Mouse (Mus musculus) E14TG2a.4 (cell line): ENCODE measurements at regions not wholly inside any gene's neighbourhood (a gene's known extent, or its start where the extent isn't known, plus 50 kb on each side); places are given as distances from the start of the nearest gene placed in this dataset.

ENCODE experiments used
- H3K27me3 ChIP-seq: 2 replicates; pipeline ENCODE4 v1.6.1; 2014; ENCODE audit warnings: low read length, control low read depth; ENCODE audit not compliant: insufficient read depth
- H3K36me3 ChIP-seq: 2 replicates; pipeline ENCODE4 v1.6.1; 2014; ENCODE audit warnings: low read length, control low read depth; ENCODE audit not compliant: insufficient read depth
- H3K4me1 ChIP-seq: replicated peaks from 2 replicates; pipeline ENCODE4 v1.6.1; 2014; ENCODE audit warnings: low read depth, low read length, control low read depth
- H3K4me3 ChIP-seq: replicated peaks from 2 replicates; pipeline ENCODE4 v1.5.1; 2014; ENCODE audit warnings: mild to moderate bottlenecking, low read length
- H3K9me3 ChIP-seq: 2 replicates; pipeline ENCODE4 v1.6.1; 2014; ENCODE audit warnings: low read length, control low read depth
- CTCF ChIP-seq: conservative IDR thresholded peaks from 2 replicates; pipeline ENCODE4 v1.5.1; 2014; ENCODE audit warnings: low read length
- NANOG ChIP-seq: IDR thresholded peaks from 2 replicates; pipeline ENCODE4 v1.6.1; 2014; ENCODE audit warnings: borderline replicate concordance, low read length, mixed read lengths
- POU5F1 ChIP-seq: IDR thresholded peaks from 2 replicates; pipeline ENCODE4 v1.6.1; 2014; ENCODE audit warnings: low read length, borderline replicate concordance

GRCm38 (mm10) chr11:18676876-18677275 lies 341.9 kb downstream of the Meis1 start:
- TF ChIP-seq POU5F1 (no peak), NANOG (no peak), CTCF (no peak)
- Histone ChIP-seq H3K4me1 (no peaks in the 10 kb centered on the region), H3K9me3 (no peaks in the 10 kb centered on the region), H3K4me3 (no peak overlapping the region), H3K27me3 (no peaks in the 10 kb centered on the region), H3K36me3 (no peaks in the 10 kb centered on the region)

DNA sequence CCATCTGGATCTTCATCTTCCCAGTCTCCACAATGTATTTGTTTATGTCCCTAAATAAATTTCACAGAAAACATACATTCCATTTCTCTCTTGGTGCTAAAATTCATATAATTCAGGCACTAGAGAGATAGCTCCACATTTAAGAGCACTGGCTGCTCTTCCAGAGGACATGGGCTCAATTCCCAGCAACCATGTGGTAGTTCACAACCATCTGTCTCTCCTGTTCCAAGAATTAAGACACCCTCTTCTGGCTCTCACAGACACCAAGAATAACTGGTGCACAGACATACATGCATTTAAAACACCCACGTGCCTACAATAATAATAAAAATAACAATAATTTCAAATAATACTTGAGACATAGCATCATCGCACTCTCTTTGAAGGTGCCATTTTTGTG lies 347.8 kb downstream of the Meis1 start:
- Histone ChIP-seq H3K36me3 (no peaks in the 10 kb centered on the region), H3K4me1 (no peaks in the 10 kb centered on the region), H3K4me3 (no peak overlapping the region), H3K27me3 (no peaks in the 10 kb centered on the region), H3K9me3 (no peaks in the 10 kb centered on the region)
- TF ChIP-seq CTCF (no peak), POU5F1 (no peak), NANOG (no peak)

DNA sequence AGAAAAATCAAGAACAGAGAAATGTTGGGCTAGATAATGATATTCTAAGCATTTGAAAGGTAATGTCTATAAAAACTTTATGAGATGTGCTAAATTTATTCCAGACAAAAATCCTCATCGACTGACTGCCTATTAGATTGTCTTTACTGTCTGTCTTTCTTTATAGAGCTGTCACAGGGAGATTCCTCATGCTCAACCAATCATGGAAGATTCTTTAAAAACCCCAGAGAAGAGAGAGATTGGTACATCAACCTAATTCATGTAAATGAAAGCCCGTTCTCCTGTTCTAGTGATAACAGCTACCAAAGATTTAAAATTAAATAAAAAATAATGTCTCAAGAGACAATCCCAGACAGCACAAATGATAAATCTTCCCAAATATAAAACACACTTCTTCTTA lies 349.5 kb downstream of the Meis1 start:
- Histone ChIP-seq H3K4me1 (no peaks in the 10 kb centered on the region), H3K4me3 (no peak overlapping the region), H3K27me3 (no peaks in the 10 kb centered on the region), H3K36me3 (no peaks in the 10 kb centered on the region), H3K9me3 (no peaks in the 10 kb centered on the region)
- TF ChIP-seq POU5F1 (no peak), NANOG (no peak), CTCF (no peak)

GRCm38 (mm10) chr11:18656358-18656757 lies 362.4 kb downstream of the Meis1 start:
- no peaks in the 10 kb centered on the region for H3K27me3 ChIP-seq
- no peak overlapping the region for H3K4me3 ChIP-seq
- no peaks in the 10 kb centered on the region for H3K4me1 ChIP-seq
- no peaks in the 10 kb centered on the region for H3K9me3 ChIP-seq
- TF ChIP-seq POU5F1 (no peak), CTCF (no peak), NANOG (no peak)
- H3K36me3 ChIP-seq = no peaks in the 10 kb centered on the region

DNA sequence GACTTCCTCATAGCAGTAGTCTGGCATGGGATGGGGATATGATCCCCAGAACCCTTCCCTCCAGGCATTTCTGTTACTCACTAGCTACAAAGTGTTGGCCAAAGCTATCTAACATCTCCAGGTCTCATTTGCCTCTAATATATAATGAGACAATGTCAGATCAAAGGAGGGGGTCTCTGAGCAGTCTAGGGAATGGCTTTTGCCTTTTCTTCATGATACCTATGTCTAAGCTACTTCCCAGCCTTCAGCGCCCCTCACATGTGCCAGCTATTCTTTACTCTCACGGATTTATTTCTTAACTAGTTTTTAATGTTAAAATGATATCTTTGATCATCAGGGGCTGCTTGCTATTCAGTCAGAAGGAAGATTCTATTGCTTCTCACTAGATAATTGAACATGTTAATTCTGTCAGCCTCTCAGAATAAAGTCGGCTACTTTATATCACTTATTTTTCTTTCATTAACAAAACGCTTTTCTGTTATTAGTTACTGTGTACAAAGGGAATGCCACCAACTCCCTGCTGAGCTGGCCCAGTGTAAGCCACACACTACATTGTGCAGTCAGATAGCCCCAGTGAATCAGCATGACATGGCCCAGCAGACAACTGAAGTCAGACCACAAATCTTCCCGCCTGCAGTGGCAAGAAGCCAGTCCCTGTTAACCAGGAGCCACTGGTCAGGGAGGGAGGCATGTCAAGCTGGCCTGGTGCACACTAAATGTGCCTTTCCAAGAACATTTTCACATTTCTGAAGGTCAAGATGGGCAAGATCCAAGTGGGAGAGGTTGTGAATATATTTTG lies 386.6 kb downstream of the Meis1 start:
- Histone ChIP-seq H3K4me3 (no peak overlapping the region), H3K27me3 (no peaks in the 10 kb centered on the region), H3K36me3 (no peaks in the 10 kb centered on the region), H3K4me1 (no peaks in the 10 kb centered on the region), H3K9me3 (no peaks in the 10 kb centered on the region)
- TF ChIP-seq POU5F1 (no peak), CTCF (no peak), NANOG (no peak)

- Histone ChIP-seq H3K4me1 (no peaks in the 10 kb centered on the region), H3K27me3 (no peaks in the 10 kb centered on the region), H3K9me3 (no peaks in the 10 kb centered on the region), H3K36me3 (no peaks in the 10 kb centered on the region), H3K4me3 (no peak overlapping the region)
- TF ChIP-seq POU5F1 (no peak), NANOG (no peak), CTCF (no peak)
Observed at GRCm38 (mm10) chr11:18631570-18631969, 387.2 kb downstream of the Meis1 start.

DNA sequence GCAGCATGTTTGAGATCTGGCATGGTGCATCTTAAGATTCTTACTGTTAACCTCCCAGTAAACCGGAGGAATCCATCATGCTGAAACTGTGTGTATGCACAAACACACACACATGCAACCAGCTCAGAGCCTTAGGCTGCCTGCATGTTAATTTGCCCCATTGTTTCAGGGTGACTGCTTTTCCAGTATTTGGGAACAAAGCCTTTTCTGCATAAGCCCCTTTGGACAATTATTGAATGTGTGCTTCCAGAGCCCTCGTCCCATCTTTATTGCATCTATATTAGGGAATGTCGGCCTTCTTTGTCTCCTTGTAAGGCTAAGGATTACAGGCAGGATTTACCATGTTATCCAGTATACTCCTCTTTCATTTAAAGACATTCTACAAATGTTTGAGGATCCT lies 397.0 kb downstream of the Meis1 start:
- Histone ChIP-seq H3K4me1 (no peaks in the 10 kb centered on the region), H3K27me3 (no peaks in the 10 kb centered on the region), H3K9me3 (no peaks in the 10 kb centered on the region), H3K36me3 (no peaks in the 10 kb centered on the region), H3K4me3 (no peak overlapping the region)
- no peak for TF ChIP-seq POU5F1
- no peak for TF ChIP-seq CTCF
- TF ChIP-seq NANOG = no peak

- Histone ChIP-seq H3K36me3 (no peaks in the 10 kb centered on the region), H3K4me1 (no peaks in the 10 kb centered on the region), H3K4me3 (no peak overlapping the region), H3K9me3 (no peaks in the 10 kb centered on the region), H3K27me3 (no peaks in the 10 kb centered on the region)
- no peak for TF ChIP-seq CTCF
- TF ChIP-seq NANOG = no peak
Observed at GRCm38 (mm10) chr11:18604836-18605235, 413.9 kb downstream of the Meis1 start.

- no peaks in the 10 kb centered on the region for H3K27me3 ChIP-seq
Observed at GRCm38 (mm10) chr11:18601568-18602182, 417.1 kb downstream of the Meis1 start.

More at GRCm38 (mm10) chr11:18601568-18602182, 417.1 kb downstream of the Meis1 start:
- TF ChIP-seq NANOG (no peak), POU5F1 (no peak), CTCF (no peak)
- no peaks in the 10 kb centered on the region for H3K4me1 ChIP-seq
- H3K4me3 ChIP-seq = no peak overlapping the region
- no peaks in the 10 kb centered on the region for H3K9me3 ChIP-seq
- H3K36me3 ChIP-seq = no peaks in the 10 kb centered on the region
